Mouse (Mus musculus) lung, embryonic 16.5 days (tissue): ENCODE results near the gene Abhd17b. TPM values are rescaled to one million over a fixed set of nuclear protein-coding genes. Genes with fewer than 3 reads are reported as not detected.
A peak's percentile ranks its signal among the peaks of the same experiment; 100 is the strongest.
"Not testable (repeated sequence)": the region's sequence is repeated elsewhere in the genome, so short reads cannot be mapped to it uniquely, and the experiment has no call there.

Experiments used
- ATAC-seq: fragments of 200-750 bp; cut with Nextera tagmentation; 2 replicates; pipeline ENCODE4 v1.8.0; 2017; ENCODE audit warnings: low read depth, mild to moderate bottlenecking, moderate library complexity
- H3K27ac ChIP-seq: fragments of 300-500 bp; sonication (generic); 2 replicates; pipeline ENCODE4 v1.5.1; 2014; ENCODE audit warnings: mild to moderate bottlenecking, control low read depth, low read length
- H3K27me3 ChIP-seq: fragments of 300-500 bp; sonication (generic); 2 replicates; pipeline ENCODE4 v1.6.1; 2014; ENCODE audit warnings: low read depth, low read length, mixed read lengths; ENCODE audit not compliant: control insufficient read depth, insufficient read depth
- H3K36me3 ChIP-seq: fragments of 300-500 bp; sonication (generic); 2 replicates; pipeline ENCODE4 v1.6.1; 2014; ENCODE audit warnings: low read length; ENCODE audit not compliant: control insufficient read depth, insufficient read depth
- H3K4me1 ChIP-seq: fragments of 300-500 bp; sonication (generic); replicated peaks from 2 replicates; pipeline ENCODE4 v1.6.1; 2014; ENCODE audit warnings: low read length, mixed read lengths; ENCODE audit not compliant: control insufficient read depth, insufficient read depth
- H3K4me2 ChIP-seq: fragments of 300-500 bp; sonication (generic); 2 replicates; pipeline ENCODE4 v1.6.1; 2014; ENCODE audit warnings: low read depth, low read length, control low read depth
- H3K4me3 ChIP-seq: fragments of 300-500 bp; sonication (generic); 2 replicates; pipeline ENCODE4 v1.5.1; 2014; ENCODE audit warnings: mild to moderate bottlenecking, low read length, control low read depth
- H3K9ac ChIP-seq: fragments of 300-500 bp; sonication (generic); 2 replicates; pipeline ENCODE4 v1.6.1; 2014; ENCODE audit warnings: low read length, control low read depth
- H3K9me3 ChIP-seq: fragments of 300-500 bp; sonication (generic); 2 replicates; pipeline ENCODE4 v1.6.1; 2016; ENCODE audit warnings: low read length; ENCODE audit not compliant: control insufficient read depth
- WGBS: fragments of 180-500 bp; shearing (Covaris S2); extraction: QIAGEN DNeasy Blood & Tissue Kit; methylation state at CpG from one replicate; pipeline ENCODE4 v1.1.7; 2014; 5-methylcytosine and 5-hydroxymethylcytosine counted together
- polyA plus RNA-seq: library from polyadenylated mRNA; unstranded; fragments of >200 nt; fragmentation: Nextera tagmentation; extraction: Ambion mirVana; gene quantifications from 2 replicates; pipeline ENCODE4 v1.2.1, GENCODE M21; 2015

Abhd17b gene
- polyA plus RNA-seq, 1 experiment from 2014 or later = 36.1 TPM

GRCm38 (mm10) chr19:21624148-21624535 lies 28.8 kb upstream of the Abhd17b start:
- H3K36me3 ChIP-seq = no peaks in the 10 kb centered on the region
- no peaks in the 10 kb centered on the region for H3K27me3 ChIP-seq
- H3K9me3 ChIP-seq = no peaks in the 10 kb centered on the region
- H3K4me1 ChIP-seq = no peaks in the 10 kb centered on the region; the same call in 1 of the 2 replicates
- H3K4me2 ChIP-seq = no peak overlapping the region
- 87% methylated on average over 4 of the region's 4 CpGs for WGBS
- H3K9ac ChIP-seq = no peak overlapping the region
- no peak overlapping the region for H3K27ac ChIP-seq
- ATAC-seq = no peak
- H3K4me3 ChIP-seq = no peak overlapping the region

GRCm38 (mm10) chr19:21626271-21626988 lies 26.6 kb upstream of the Abhd17b start:
- no peak overlapping the region for H3K4me3 ChIP-seq
- no peak for ATAC-seq
- no peak overlapping the region for H3K27ac ChIP-seq
- no peaks in the 10 kb centered on the region; the same call in 1 of the 2 replicates for H3K4me1 ChIP-seq
- no peak overlapping the region for H3K4me2 ChIP-seq
- no peaks in the 10 kb centered on the region for H3K9me3 ChIP-seq
- H3K27me3 ChIP-seq = no peaks in the 10 kb centered on the region
- H3K9ac ChIP-seq = no peak overlapping the region
- H3K36me3 ChIP-seq = no peaks in the 10 kb centered on the region
- 78% methylated on average over 6 of the region's 6 CpGs for WGBS

GRCm38 (mm10) chr19:21628440-21628839 lies 24.5 kb upstream of the Abhd17b start:
- not testable (repeated sequence) for H3K4me2 ChIP-seq, H3K9ac ChIP-seq, ATAC-seq, H3K36me3 ChIP-seq, H3K4me1 ChIP-seq, H3K9me3 ChIP-seq, H3K27me3 ChIP-seq, H3K27ac ChIP-seq, H3K4me3 ChIP-seq
- WGBS = 43% methylated on average over 11 of the region's 11 CpGs

- Histone ChIP-seq H3K27me3 (no peaks in the 10 kb centered on the region), H3K4me2 (no peak overlapping the region), H3K36me3 (no peaks in the 10 kb centered on the region), H3K9me3 (no peaks in the 10 kb centered on the region), H3K4me1 (peaks cover 2% of the 10 kb centered on the region; the same call in 1 of the 2 replicates), H3K4me3 (no peak overlapping the region), H3K9ac (no peak overlapping the region), H3K27ac (no peak overlapping the region)
- no peak for ATAC-seq
- WGBS = 76% methylated on average over 1 of the region's 1 CpGs
Measured at GRCm38 (mm10) chr19:21629030-21629429, 24.0 kb upstream of the Abhd17b start.

DNA sequence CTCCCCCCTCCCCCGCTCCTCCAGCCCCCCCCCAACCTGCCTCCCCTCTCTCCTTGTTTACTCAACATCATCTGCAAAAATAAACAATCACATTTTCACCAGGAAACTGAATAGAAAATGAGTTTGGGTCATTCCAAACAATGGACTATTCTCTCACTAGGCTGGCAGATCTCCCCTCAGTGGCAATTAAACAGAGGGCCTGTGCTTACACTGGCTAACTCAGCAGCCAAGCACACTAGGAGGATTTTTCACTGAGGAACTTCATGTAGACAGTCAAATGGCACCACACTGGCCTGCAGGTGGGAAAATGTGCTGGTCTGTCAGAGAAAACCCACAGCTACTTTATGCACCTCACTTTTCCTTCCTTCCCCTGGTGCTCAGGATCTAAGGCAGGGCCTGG lies 23.5 kb upstream of the Abhd17b start:
- no peak for ATAC-seq
- WGBS = 60% methylated on average over 1 of the region's 1 CpGs

DNA sequence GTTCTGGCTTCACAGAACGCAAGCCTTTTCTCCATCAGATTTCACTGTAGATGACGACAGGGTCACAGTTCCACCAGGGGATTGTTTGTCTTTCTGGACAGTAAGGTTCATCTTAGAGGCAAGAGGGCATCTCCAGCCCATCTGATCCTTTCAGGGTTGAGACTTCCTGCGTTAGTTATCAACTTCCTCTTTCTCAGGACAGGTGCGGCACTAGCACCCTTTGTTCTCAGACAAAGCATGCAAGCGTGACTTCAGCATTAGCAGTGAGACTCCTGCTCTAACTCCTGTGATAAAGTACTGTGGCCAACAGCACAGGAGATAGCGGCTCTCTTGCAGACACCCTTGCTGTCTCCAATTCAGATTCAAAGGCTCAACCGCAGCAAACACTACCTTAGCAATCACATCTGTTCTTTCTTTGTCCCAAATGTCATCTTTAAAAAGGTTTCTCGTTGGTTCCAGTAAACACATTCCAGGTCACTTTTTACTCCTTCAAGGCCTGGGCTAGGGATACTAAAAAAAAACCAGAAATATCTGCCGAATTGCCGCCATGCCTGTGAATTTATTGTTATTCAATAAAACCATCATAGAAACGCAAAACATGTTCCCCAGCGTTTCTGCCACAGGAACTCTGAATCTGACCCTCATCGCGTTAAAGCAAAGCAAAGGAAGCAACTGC lies 22.2 kb upstream of the Abhd17b start:
- 51% methylated on average over 14 of the region's 14 CpGs for WGBS
- Histone ChIP-seq H3K9me3 (no peaks in the 10 kb centered on the region), H3K9ac (no peak overlapping the region), H3K4me2 (no peak overlapping the region), H3K36me3 (no peaks in the 10 kb centered on the region), H3K27me3 (no peaks in the 10 kb centered on the region), H3K4me3 (no peak overlapping the region), H3K27ac (peak overlapping the region; percentile 36; the same call in 1 of the 2 replicates), H3K4me1 (peaks cover 2% of the 10 kb centered on the region; the same call in 1 of the 2 replicates)
- ATAC-seq = no peak

More for the DNA sequence above, 23.5 kb upstream of the Abhd17b start:
- Histone ChIP-seq H3K4me1 (peaks cover 2% of the 10 kb centered on the region; the same call in 1 of the 2 replicates), H3K9ac (no peak overlapping the region), H3K4me2 (no peak overlapping the region), H3K27ac (peak overlapping the region; percentile 45; the same call in 1 of the 2 replicates), H3K9me3 (no peaks in the 10 kb centered on the region), H3K36me3 (no peaks in the 10 kb centered on the region), H3K27me3 (no peaks in the 10 kb centered on the region), H3K4me3 (no peak overlapping the region)

GRCm38 (mm10) chr19:21635406-21635805 lies 17.6 kb upstream of the Abhd17b start:
- H3K27ac ChIP-seq = no peak overlapping the region
- no peak for ATAC-seq
- H3K9ac ChIP-seq = no peak overlapping the region
- no peaks in the 10 kb centered on the region for H3K27me3 ChIP-seq
- 0 out of 2 replicates have a peak, but pooled peaks cover 4% of the 10 kb centered on the region for H3K4me1 ChIP-seq
- no peaks in the 10 kb centered on the region for H3K36me3 ChIP-seq
- no peak overlapping the region for H3K4me3 ChIP-seq
- WGBS = 74% methylated on average over 2 of the region's 2 CpGs
- H3K9me3 ChIP-seq = no peaks in the 10 kb centered on the region
- no peak overlapping the region for H3K4me2 ChIP-seq

DNA sequence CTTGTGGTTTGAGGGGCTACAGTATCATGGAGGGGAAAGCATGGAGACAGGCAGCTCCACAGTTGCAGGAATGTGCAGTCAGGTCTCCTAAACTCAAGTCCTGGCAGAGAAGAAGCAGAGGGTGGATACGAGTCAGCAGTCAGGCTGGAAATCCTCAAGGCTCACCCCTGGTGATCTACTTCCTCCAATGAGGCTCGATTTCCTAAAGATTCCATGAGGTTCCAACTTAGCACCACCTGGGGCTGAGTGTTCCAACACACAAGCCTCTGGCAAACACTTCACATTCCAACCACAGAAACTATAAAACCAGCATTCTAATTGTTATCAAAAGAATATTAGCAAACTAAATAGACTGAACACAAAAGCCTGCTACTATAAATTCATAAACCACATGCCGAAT lies 16.1 kb upstream of the Abhd17b start:
- H3K4me3 ChIP-seq = no peak overlapping the region
- H3K36me3 ChIP-seq = no peaks in the 10 kb centered on the region
- no peak overlapping the region for H3K9ac ChIP-seq
- peak overlapping the region; percentile 77 for H3K27ac ChIP-seq
- no peaks in the 10 kb centered on the region for H3K9me3 ChIP-seq
- H3K4me1 ChIP-seq = 0 out of 2 replicates have a peak, but pooled peaks cover 4% of the 10 kb centered on the region
- peak; percentile 85 for ATAC-seq
- H3K4me2 ChIP-seq = no peak overlapping the region
- 53% methylated on average over 3 of the region's 3 CpGs for WGBS
- H3K27me3 ChIP-seq = no peaks in the 10 kb centered on the region

- WGBS = 47% methylated on average over 7 of the region's 7 CpGs
- H3K4me2 ChIP-seq = peak overlapping the region; percentile 32; the same call in 1 of the 2 replicates
Measured at GRCm38 (mm10) chr19:21637672-21638071, 15.3 kb upstream of the Abhd17b start.

More at GRCm38 (mm10) chr19:21637672-21638071, 15.3 kb upstream of the Abhd17b start:
- ATAC-seq = peak; percentile 78
- no peaks in the 10 kb centered on the region for H3K36me3 ChIP-seq
- H3K4me3 ChIP-seq = no peak overlapping the region
- no peaks in the 10 kb centered on the region for H3K27me3 ChIP-seq
- no peak overlapping the region for H3K9ac ChIP-seq
- 0 out of 2 replicates have a peak, but pooled peaks cover 4% of the 10 kb centered on the region for H3K4me1 ChIP-seq
- peak overlapping the region; percentile 80 for H3K27ac ChIP-seq
- no peaks in the 10 kb centered on the region for H3K9me3 ChIP-seq
